In genomic region chr5:118027101-118027697, GRCm38 (mm10) we compare ENCODE assay signal across 7 mouse cellular contexts. TPM values are rescaled to one million over a fixed set of nuclear protein-coding genes. Genes with fewer than 3 reads are reported as not detected.
DNase-seq lines count a peak whose midpoint lies in the region; ATAC-seq and TF ChIP-seq lines count a peak whose summit lies in the region.

No protein-coding gene starts in this region.

- no peak for TF ChIP-seq CTCF in layer of hippocampus, adult 2 months (conservative IDR thresholded peaks at IDR 0.05)
- no peak for TF ChIP-seq CTCF in intestine, postnatal 0 days (IDR thresholded peaks at IDR 0.05; ENCODE audit: low read depth)

- H3K27me3 ChIP-seq in forebrain, embryonic 10.5 days (ENCODE audit: poor library complexity, severe bottlenecking): peaks cover 69% of the 10 kb centered on the region
- H3K27me3 ChIP-seq in intestine, postnatal 0 days (replicated peaks; ENCODE audit: control insufficient read depth, insufficient read depth, low read length): peaks cover 46% of the 10 kb centered on the region
- peaks cover 66% of the 10 kb centered on the region for H3K27me3 ChIP-seq in neural tube, embryonic 15.5 days (replicated peaks)

- no peaks in the 10 kb centered on the region for H3K36me3 ChIP-seq in forebrain, embryonic 10.5 days (replicated peaks)
- no peaks in the 10 kb centered on the region for H3K36me3 ChIP-seq in intestine, postnatal 0 days (ENCODE audit: control insufficient read depth, insufficient read depth)
- H3K36me3 ChIP-seq in neural tube, embryonic 15.5 days: no peaks in the 10 kb centered on the region

- peak overlapping the region; percentile 75 for H3K4me3 ChIP-seq in layer of hippocampus, adult 2 months
- peak overlapping the region; percentile 71 for H3K4me3 ChIP-seq in forebrain, embryonic 10.5 days
- H3K4me3 ChIP-seq in intestine, postnatal 0 days (ENCODE audit: low read depth, low read length): peak overlapping the region; percentile 59
- peak overlapping the region; percentile 67 for H3K4me3 ChIP-seq in neural tube, embryonic 15.5 days (replicated peaks)

- no peaks in the 10 kb centered on the region for H3K9me3 ChIP-seq in forebrain, embryonic 10.5 days
- no peaks in the 10 kb centered on the region for H3K9me3 ChIP-seq in intestine, postnatal 0 days (ENCODE audit: control insufficient read depth)
- H3K9me3 ChIP-seq in neural tube, embryonic 15.5 days (replicated peaks): no peaks in the 10 kb centered on the region

- no peak overlapping the region for H3K9ac ChIP-seq in intestine, postnatal 0 days (ENCODE audit: low read depth, low read length)
- peak overlapping the region; percentile 48; the same call in 1 of the 2 replicates for H3K9ac ChIP-seq in neural tube, embryonic 15.5 days (replicated peaks)

- 1% methylated on average over 39 of the region's 39 CpGs for WGBS in forebrain, embryonic 10.5 days
- 3% methylated on average over 39 of the region's 39 CpGs for whole genome bisulfite sequencing in intestine, postnatal 0 days
- WGBS in neural tube, embryonic 15.5 days: 3% methylated on average over 38 of the region's 39 CpGs

- H3K4me2 ChIP-seq in intestine, postnatal 0 days (replicated peaks; ENCODE audit: low read depth): peak overlapping the region; percentile 89
- H3K4me2 ChIP-seq in neural tube, embryonic 15.5 days: peak overlapping the region; percentile 100

- H3K27ac ChIP-seq in layer of hippocampus, adult 2 months: 0 out of 2 replicates have a peak overlapping the region, but pooled peaks have one; percentile 87
- H3K27ac ChIP-seq in forebrain, embryonic 10.5 days: peak overlapping the region; percentile 48; the same call in 1 of the 2 replicates
- no peak overlapping the region for H3K27ac ChIP-seq in intestine, postnatal 0 days (ENCODE audit: low read depth, low read length)
- H3K27ac ChIP-seq in neural tube, embryonic 15.5 days (replicated peaks): no peak overlapping the region

- ATAC-seq in intestine, postnatal 0 days: no peak
- no peak for ATAC-seq in neural tube, embryonic 15.5 days (ENCODE audit: low FRiP score)

- no peak for DNase-seq in layer of hippocampus, adult 2 months (ENCODE audit: low spot score in 2 of 2)
- DNase-seq in layer of hippocampus, adult 9-10 months (ENCODE audit: low spot score): no peak
- DNase-seq in forebrain, embryonic 10.5 days (ENCODE audit: extremely low spot score, low spot score): peak; percentile 36
- no peak for DNase-seq in right cerebral cortex, adult 18-20 months
- no peak for DNase-seq in frontal cortex, adult 2 months (ENCODE audit: extremely low spot score in 1 of 2, low spot score in 1 of 2)

- H3K4me1 ChIP-seq in forebrain, embryonic 10.5 days: peaks cover 57% of the 10 kb centered on the region
- H3K4me1 ChIP-seq in intestine, postnatal 0 days (replicated peaks; ENCODE audit: control insufficient read depth, insufficient read depth, low read length): no peaks in the 10 kb centered on the region
- H3K4me1 ChIP-seq in neural tube, embryonic 15.5 days: peaks cover 41% of the 10 kb centered on the region

RNA-seq across cellular contexts. Expression of gene Tesc, which starts 0.3 kb away (rescaled TPM):
- total RNA-seq in layer of hippocampus, adult 2 months (2021): 10 to 100 TPM; 88.0 to 91.2 TPM
- polyA plus RNA-seq in forebrain, embryonic 10.5 days (2016; fragmentation: Nextera tagmentation; extraction: Ambion mirVana): 0.52 and 0.92 TPM in 2 replicates
- polyA plus RNA-seq in intestine, postnatal 0 days (2015; fragmentation: Nextera tagmentation; extraction: Ambion mirVana): 2.8 and 3.3 TPM in 2 replicates
- polyA plus RNA-seq in neural tube, embryonic 15.5 days (2015; fragmentation: Nextera tagmentation; extraction: Ambion mirVana): 3.5 and 3.9 TPM in 2 replicates
- polyA plus RNA-seq in frontal cortex, adult 2 months (2012; rRNA removed): 56.2 and 60.6 TPM in 2 replicates

RNA-seq across cellular contexts. Expression of gene Fbxo21, which starts 50.7 kb away (rescaled TPM):
- total RNA-seq in layer of hippocampus, adult 2 months (2021): 100 to 1,000 TPM; 140 to 165 TPM
- 105 and 107 TPM in 2 replicates for polyA plus RNA-seq in forebrain, embryonic 10.5 days (2016; fragmentation: Nextera tagmentation; extraction: Ambion mirVana)
- 20.7 and 21.2 TPM in 2 replicates for polyA plus RNA-seq in intestine, postnatal 0 days (2015; fragmentation: Nextera tagmentation; extraction: Ambion mirVana)
- 127 and 143 TPM in 2 replicates for polyA plus RNA-seq in neural tube, embryonic 15.5 days (2015; fragmentation: Nextera tagmentation; extraction: Ambion mirVana)
- polyA plus RNA-seq in frontal cortex, adult 2 months (2012; rRNA removed): 97.4 and 105 TPM in 2 replicates

Comparison
In these comparisons a context has a peak if more than half of its experiments do, and no peak if none do; other contexts are left out.
1. H3K27ac ChIP-seq: peak in layer of hippocampus, adult 2 months (single experiment) and forebrain, embryonic 10.5 days (single experiment); none in intestine, postnatal 0 days (single experiment) and neural tube, embryonic 15.5 days (single experiment).
2. RNA of gene Tesc, which starts 0.3 kb away (polyA plus RNA-seq): 56.2 to 60.6 TPM in frontal cortex, adult 2 months; 3.5 to 3.9 TPM in neural tube, embryonic 15.5 days, 2.8 to 3.3 TPM in intestine, postnatal 0 days and 0.52 to 0.92 TPM in forebrain, embryonic 10.5 days; every median in the first group is over 10 times any median in the second.
3. Peak in every context shown above with its lines, with median percentiles within 50 percentile points of each other: H3K4me3 ChIP-seq.